Mouse (Mus musculus) CD4-positive naive resting alpha-beta T cell, adult 76 days (primary cell): ENCODE data around the gene Paox. TPM values are rescaled to one million over a fixed set of nuclear protein-coding genes. Genes with fewer than 3 reads are reported as not detected.

Experiments used
- total RNA-seq: library from RNA; stranded (reverse); gene quantifications from one replicate; pipeline ENCODE4 v1.2.4, GENCODE M21; 2023

The Paox gene
- total RNA-seq = 6.0 TPM

DNA sequence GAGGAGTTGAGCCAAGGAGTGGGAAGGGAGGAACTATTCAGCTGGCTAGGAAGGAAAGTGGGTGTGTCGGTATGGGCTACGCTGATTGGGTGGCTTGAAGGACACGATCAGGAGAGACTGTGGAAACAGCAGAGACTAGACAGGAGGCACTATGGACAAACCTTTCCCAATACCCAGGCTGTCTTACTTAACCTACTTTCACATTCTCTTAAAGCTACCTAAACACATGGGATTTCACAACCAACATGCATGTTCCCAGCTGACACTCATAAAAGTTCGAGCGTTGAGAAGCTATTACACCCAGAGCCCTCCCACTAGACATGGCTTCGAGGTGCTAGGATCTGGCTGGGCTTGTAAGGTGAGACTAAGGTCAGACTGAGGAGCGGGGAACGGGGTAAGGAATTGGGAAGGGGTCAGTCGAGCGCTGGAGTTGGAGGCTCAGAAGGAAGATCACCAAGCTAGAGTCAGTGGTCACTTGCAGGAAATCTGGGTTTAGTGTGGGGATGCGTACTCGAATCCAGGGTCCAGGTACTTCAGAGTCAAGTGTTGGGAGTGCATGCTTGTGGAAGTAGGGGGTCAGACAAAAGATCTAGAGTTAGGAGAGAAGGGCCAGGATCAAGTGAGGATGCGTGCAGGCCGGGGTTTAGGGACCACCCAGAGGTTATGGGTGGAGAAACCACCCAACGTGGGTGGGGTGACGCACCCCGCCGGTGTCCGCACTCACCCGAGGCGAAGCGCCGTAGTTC lies at the start of gene Paox:
Paox (plus strand) TSS at position 217 of the 746 bp plus-strand sequence.

DNA sequence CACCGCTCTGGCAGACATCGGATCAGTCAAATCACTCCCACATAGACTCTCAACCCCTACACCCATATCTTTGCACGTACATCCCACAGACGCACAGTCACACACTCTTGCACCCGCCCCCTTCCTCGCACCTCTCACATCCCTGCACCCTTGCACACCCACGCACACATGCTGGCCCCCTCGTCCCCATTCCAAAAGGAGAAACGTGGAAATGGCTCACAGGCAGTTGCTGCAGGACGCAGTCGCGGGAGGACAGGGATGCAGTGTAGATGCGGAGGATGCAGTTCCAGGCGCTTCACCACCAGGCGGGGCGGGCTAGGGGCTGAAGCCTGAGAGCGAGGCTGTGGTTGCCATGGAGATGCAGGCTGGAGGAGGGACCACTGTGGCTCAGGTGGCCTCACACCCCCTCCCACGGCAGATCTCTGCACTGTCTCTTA lies 33.3 kb upstream of the Paox start, which contains the start of gene Caly:
Caly (minus strand) TSS at position 307 of the 437 bp plus-strand sequence.

DNA sequence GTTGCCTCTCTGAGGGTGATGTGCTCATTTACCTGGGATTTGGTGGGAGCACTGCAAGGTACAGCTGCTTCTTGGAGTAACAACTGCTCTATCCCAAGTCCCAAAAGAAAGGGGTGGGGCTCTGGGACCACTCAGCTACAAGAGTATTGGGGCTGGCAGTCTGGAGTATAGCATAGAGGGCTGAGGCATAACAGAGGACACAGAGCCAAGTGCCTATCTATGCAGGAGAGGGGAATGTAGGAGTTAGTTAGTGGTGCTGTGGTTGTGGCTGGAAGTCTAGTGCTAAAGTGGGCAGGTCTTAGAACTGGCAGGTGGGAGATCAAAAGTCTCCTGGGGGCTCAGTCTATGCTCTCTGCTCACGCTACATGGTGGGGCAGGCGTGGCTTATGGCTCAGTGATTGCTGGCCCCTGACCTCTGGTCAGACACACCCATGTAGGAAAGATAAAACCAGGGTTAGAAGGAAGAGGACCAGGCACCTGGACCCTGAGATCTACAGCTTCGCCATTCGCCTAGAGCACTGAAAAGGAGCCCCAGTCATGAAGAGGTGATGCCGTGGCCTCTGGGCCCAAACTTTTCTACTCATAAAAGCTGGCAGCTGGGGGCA lies 22.6 kb upstream of the Paox start, which contains the start of gene Prap1:
Prap1 (plus strand) TSS at position 472 of the 605 bp plus-strand sequence.

DNA sequence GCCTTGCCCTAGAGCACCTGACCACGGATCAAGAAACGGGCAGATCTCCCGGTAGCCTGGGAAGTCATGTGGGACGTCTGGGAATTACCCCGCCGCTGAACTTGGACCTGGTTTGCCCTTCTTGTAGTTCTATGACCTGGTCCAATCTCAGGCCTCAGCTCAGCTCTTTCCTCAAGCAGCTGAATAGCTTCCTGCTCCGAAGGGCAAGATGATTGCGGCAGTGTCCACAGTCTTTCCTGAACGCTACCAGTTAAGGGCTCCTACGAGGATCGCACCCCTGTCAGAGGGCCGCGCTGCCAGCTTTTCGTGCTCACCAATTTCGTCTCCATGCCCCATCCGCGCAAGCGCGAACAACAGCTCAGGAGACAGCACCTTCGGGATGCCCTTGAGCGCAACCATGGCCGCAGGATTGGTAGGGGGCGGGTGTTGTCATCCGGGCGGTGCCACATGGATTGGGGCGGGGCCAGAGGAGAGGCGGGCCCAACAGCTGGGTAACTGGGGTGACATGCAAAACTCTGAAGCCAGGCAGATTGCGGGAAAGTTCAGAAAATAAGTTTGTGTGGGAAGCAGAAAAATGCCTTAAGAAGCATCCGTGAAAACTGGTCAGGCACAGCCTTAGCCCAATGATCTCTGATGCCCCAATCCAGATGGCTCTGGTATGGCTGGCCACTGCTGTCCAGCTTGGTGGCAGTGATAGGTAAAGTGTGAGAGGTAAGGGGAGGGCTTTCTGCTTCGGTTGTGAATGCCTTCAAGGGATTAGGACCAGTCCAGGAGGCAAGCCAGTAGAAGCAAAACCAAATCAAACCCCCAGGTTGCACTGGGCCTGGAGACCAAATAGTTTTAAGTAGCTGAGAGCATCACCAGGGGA lies 13.4 kb upstream of the Paox start, which contains the start of gene Fuom:
Fuom (minus strand) TSS at position 449 of the 868 bp plus-strand sequence.

GRCm38 (mm10) chr7:140116329-140117054 lies 893 bp downstream of the Paox start, which contains the start of gene Echs1:
Echs1 (minus strand) TSS chr7:140116476.

GRCm38 (mm10) chr7:140137135-140138020 lies 21.8 kb downstream of the Paox start, which contains the start of gene Mtg1:
Mtg1 (plus strand) TSS chr7:140137564.

DNA sequence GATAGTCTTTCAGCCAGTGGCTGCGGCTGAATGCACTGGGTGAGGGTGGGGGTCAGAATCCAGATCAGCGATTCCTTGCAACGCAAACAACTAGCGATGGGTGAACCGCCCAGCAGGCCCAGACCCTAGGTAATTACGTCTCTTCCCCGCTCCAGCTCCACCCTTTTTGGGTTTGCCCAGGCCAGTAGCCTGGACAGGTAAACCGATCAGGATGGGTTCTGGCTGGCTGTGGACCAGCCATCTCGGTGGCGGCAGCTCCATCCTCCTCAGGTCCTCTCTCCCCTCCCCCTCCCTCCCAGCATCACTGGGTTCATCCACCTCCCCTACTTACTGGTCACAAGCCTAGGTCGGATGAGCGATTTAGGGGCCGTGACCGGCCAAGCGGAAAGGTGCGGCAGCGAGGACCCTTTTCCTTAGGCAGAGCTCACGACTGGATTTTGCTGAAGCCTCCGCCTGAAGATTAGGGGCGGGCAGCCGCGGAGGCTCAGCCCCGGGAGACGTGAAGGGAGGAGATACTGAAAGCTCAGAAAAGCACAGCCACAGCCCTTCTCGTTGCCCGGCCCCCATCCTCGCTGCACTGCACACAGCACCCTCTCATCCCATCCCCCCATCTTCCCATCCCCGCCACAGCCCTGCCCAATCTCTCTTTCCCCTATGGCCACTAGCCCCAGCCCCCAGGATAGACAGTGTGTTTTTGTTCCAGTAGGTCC lies 38.8 kb downstream of the Paox start, which contains the start of gene Sprn:
Sprn (minus strand) TSS at position 660 of the 710 bp plus-strand sequence.

DNA sequence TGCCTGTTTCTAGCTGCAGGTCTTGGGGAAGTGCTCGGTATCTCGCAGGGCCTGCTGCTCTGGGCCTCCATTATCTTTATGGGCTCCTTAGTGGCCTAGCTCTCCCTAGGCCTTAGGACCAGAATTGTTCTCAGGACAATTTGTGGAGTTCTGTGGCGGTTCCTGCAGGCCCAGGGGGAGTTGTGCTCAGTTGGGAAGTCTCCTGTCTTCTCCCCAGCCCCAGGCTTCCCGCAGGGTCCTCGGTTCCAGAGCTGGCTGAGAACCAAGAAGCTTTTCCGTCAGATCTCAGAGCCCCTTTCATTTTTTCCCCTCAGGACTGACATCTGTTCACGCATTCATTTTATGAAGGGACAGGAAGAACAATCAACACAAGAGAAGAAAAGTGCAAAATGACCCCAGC lies 49.1 kb downstream of the Paox start, which contains the start of gene Olfr522:
Olfr522 (minus strand) TSS at position 101 of the 400 bp plus-strand sequence.

GRCm38 (mm10) chr7:140172936-140173335 lies 57.3 kb downstream of the Paox start, which contains the start of gene Olfr523:
Olfr523 (plus strand) TSS chr7:140173217.

Other genes with a start within 250 kb of the Paox start
- not detected for gene Kndc1, start 221.1 kb upstream of the Paox start, total RNA-seq
- not detected for gene Utf1, start 172.0 kb upstream of the Paox start, total RNA-seq
- gene 6430531B16Rik, start 137.0 kb upstream of the Paox start, total RNA-seq = not detected
- gene Adam8, start 123.2 kb upstream of the Paox start, total RNA-seq = 3.3 TPM
- gene Zfp511, start 79.4 kb upstream of the Paox start, total RNA-seq = 36.5 TPM
- 24.5 TPM for gene Tubgcp2, start 79.1 kb upstream of the Paox start, total RNA-seq
- gene Msx3, start 66.7 kb upstream of the Paox start, total RNA-seq = not detected
- gene Caly, start 33.3 kb upstream of the Paox start, total RNA-seq = not detected
- gene Prap1, start 22.4 kb upstream of the Paox start, total RNA-seq = not detected
- 8.1 TPM for gene Fuom, start 13.4 kb upstream of the Paox start, total RNA-seq
- gene Echs1, start 677 bp downstream of the Paox start, total RNA-seq = 32.8 TPM
- 11.8 TPM for gene Mtg1, start 21.8 kb downstream of the Paox start, total RNA-seq
- not detected for gene Sprn, start 39.1 kb downstream of the Paox start, total RNA-seq
- gene Olfr522, start 49.0 kb downstream of the Paox start, total RNA-seq = not detected
- gene Olfr523, start 57.4 kb downstream of the Paox start, total RNA-seq = not detected
- not detected for gene Olfr524, start 90.2 kb downstream of the Paox start, total RNA-seq
- gene Cd163l1, start 102.5 kb downstream of the Paox start, total RNA-seq = not detected
- gene 5830411N06Rik, start 131.5 kb downstream of the Paox start, total RNA-seq = 0.32 TPM
- gene Olfr525, start 205.1 kb downstream of the Paox start, total RNA-seq = not detected
- not detected for gene Olfr527, start 218.2 kb downstream of the Paox start, total RNA-seq
- gene Olfr60, start 245.9 kb downstream of the Paox start, total RNA-seq = not detected